Mouse (Mus musculus): ENCODE measurements around the gene Syngap1.
"Not testable (repeated sequence)": the region's sequence is repeated elsewhere in the genome, so short reads cannot be mapped to it uniquely, and the experiment has no call there.

GRCm38 (mm10) chr17:26977354-26977753, 36.3 kb downstream of the Syngap1 start:
- TF ChIP-seq CTCF (IDR thresholded peaks at IDR 0.05; ENCODE audit: low read depth, low read length); GATA1 (IDR thresholded peaks at IDR 0.05; ENCODE audit: borderline replicate concordance, low read length); GATA2 (IDR thresholded peaks at IDR 0.05; ENCODE audit: borderline replicate concordance, low read depth, low read length); POLR2AphosphoS5 (IDR thresholded peaks at IDR 0.05; ENCODE audit: insufficient replicate concordance, low read depth, low read length): not testable (repeated sequence)
